Mouse (Mus musculus): Measurements from ENCODE around the gene B4galnt2.

DNA sequence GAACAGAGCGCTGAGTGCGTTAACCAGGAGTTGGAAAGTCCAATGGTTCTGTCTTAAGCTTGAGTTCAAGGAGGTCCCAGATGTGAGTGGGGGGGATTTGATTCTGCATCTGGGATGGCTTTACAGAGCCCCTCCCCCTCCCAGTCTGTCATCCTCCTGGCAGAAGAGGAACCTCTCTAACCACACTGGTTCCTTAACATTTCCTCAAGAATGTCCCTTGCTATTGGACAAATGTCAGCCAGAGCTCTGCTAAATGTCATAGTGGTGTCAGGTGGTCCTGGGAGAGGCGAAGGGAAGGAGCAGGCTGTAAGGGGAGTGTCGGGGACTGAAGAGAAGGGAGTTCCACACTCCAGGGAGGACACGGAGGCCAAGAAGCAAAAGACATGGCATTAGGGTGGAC, 71.7 kb downstream of the B4galnt2 start:
- TF ChIP-seq CTCF (IDR thresholded peaks at IDR 0.05; ENCODE audit: control insufficient read depth, insufficient read depth, insufficient read length) (no peak), MAX (IDR thresholded peaks at IDR 0.05) (no peak), USF1 (IDR thresholded peaks at IDR 0.05; ENCODE audit: low read depth) (no peak), FOSL1 (IDR thresholded peaks at IDR 0.05; ENCODE audit: insufficient read depth, low read length, poor library complexity, severe bottlenecking) (no peak), MYOG (IDR thresholded peaks at IDR 0.05; ENCODE audit: control insufficient read depth, extremely low read depth, insufficient read length) (no peak), MYOD1 (IDR thresholded peaks at IDR 0.05; ENCODE audit: control insufficient read depth, insufficient read length, low read depth) (no peak), CEBPB (IDR thresholded peaks at IDR 0.05; ENCODE audit: low read depth) (no peak)
